Mouse (Mus musculus) hindbrain, embryonic 16.5 days (tissue): ENCODE data around the gene Snph. TPM values are rescaled to one million over a fixed set of nuclear protein-coding genes. Genes with fewer than 3 reads are reported as not detected.

Source experiments
- ATAC-seq: fragments of 200-750 bp; cut with Nextera tagmentation; 2 replicates; pipeline ENCODE4 v1.8.0; 2017; ENCODE audit warnings: moderate TSS enrichment, moderate library complexity
- H3K27ac ChIP-seq: fragments of 300-500 bp; sonication (generic); 2 replicates; pipeline ENCODE4 v1.5.1; 2014; ENCODE audit warnings: low read depth, mild to moderate bottlenecking, control low read depth, low read length, moderate library complexity
- H3K27me3 ChIP-seq: fragments of 300-500 bp; sonication (generic); replicated peaks from 2 replicates; pipeline ENCODE4 v1.6.1; 2014; ENCODE audit warnings: low read length; ENCODE audit not compliant: control insufficient read depth, insufficient read depth
- H3K36me3 ChIP-seq: fragments of 300-500 bp; sonication (generic); 2 replicates; pipeline ENCODE4 v1.6.1; 2014; ENCODE audit warnings: mild to moderate bottlenecking, low read length, moderate library complexity, mixed read lengths; ENCODE audit not compliant: control insufficient read depth, insufficient read depth
- H3K4me1 ChIP-seq: fragments of 300-500 bp; sonication (generic); 2 replicates; pipeline ENCODE4 v1.6.1; 2014; ENCODE audit warnings: low read depth, low read length; ENCODE audit not compliant: control insufficient read depth, insufficient read depth
- H3K4me2 ChIP-seq: fragments of 300-500 bp; sonication (generic); 2 replicates; pipeline ENCODE4 v1.6.1; 2014; ENCODE audit warnings: mild to moderate bottlenecking, low read length, control low read depth, moderate library complexity
- H3K4me3 ChIP-seq: fragments of 300-500 bp; sonication (generic); 2 replicates; pipeline ENCODE4 v1.5.1; 2014; ENCODE audit warnings: mild to moderate bottlenecking, low read length, control low read depth, moderate library complexity
- H3K9ac ChIP-seq: fragments of 300-500 bp; sonication (generic); 2 replicates; pipeline ENCODE4 v1.6.1; 2014; ENCODE audit warnings: low read depth, mild to moderate bottlenecking, control low read depth, low read length, moderate library complexity
- H3K9me3 ChIP-seq: fragments of 300-500 bp; sonication (generic); 2 replicates; pipeline ENCODE4 v1.6.1; 2014; ENCODE audit warnings: mild to moderate bottlenecking, low read length, moderate library complexity; ENCODE audit not compliant: control insufficient read depth
- WGBS: fragments of 180-500 bp; shearing (Covaris S2); extraction: QIAGEN DNeasy Blood & Tissue Kit; methylation state at CpG from one replicate; pipeline ENCODE4 v1.1.7; 2014; 5-methylcytosine and 5-hydroxymethylcytosine counted together
- polyA plus RNA-seq: library from polyadenylated mRNA; unstranded; fragments of >200 nt; fragmentation: Nextera tagmentation; extraction: Ambion mirVana; gene quantifications from 2 replicates; pipeline ENCODE4 v1.2.1, GENCODE M21; 2015

Gene Snph
- polyA plus RNA-seq, 1 experiment from 2014 or later, result 24.8 TPM

- under 1% methylated on average over 38 of the region's 38 CpGs for WGBS
Observed at GRCm38 (mm10) chr2:151575699-151576389, 56.5 kb downstream of the Snph start.

GRCm38 (mm10) chr2:151575119-151575698, 57.2 kb downstream of the Snph start:
- peak; percentile 13; the same call in 1 of the 2 replicates for ATAC-seq
- H3K27me3 ChIP-seq, result no peaks in the 10 kb centered on the region
- H3K4me3 ChIP-seq, result peak overlapping the region; percentile 56
- H3K4me2 ChIP-seq, result peak overlapping the region; percentile 94
- WGBS, result 19% methylated on average over 7 of the region's 7 CpGs
- no peaks in the 10 kb centered on the region for H3K36me3 ChIP-seq
- H3K4me1 ChIP-seq, result peaks cover 10% of the 10 kb centered on the region
- H3K27ac ChIP-seq, result peak overlapping the region; percentile 92
- H3K9me3 ChIP-seq, result no peaks in the 10 kb centered on the region
- H3K9ac ChIP-seq, result peak overlapping the region; percentile 76

More at GRCm38 (mm10) chr2:151575699-151576389, 56.5 kb downstream of the Snph start:
- Histone ChIP-seq H3K9me3 (no peaks in the 10 kb centered on the region), H3K4me2 (peak overlapping the region; percentile 94), H3K4me3 (peak overlapping the region; percentile 56), H3K4me1 (peaks cover 10% of the 10 kb centered on the region), H3K27me3 (no peaks in the 10 kb centered on the region), H3K9ac (peak overlapping the region; percentile 76), H3K36me3 (no peaks in the 10 kb centered on the region), H3K27ac (peak overlapping the region; percentile 92)
- ATAC-seq, result peak; percentile 98

- Histone ChIP-seq H3K9ac (no peak overlapping the region), H3K27ac (no peak overlapping the region), H3K4me3 (no peak overlapping the region), H3K27me3 (no peaks in the 10 kb centered on the region), H3K9me3 (no peaks in the 10 kb centered on the region), H3K4me1 (peaks cover 10% of the 10 kb centered on the region), H3K4me2 (no peak overlapping the region), H3K36me3 (no peaks in the 10 kb centered on the region)
- no peak for ATAC-seq
- 51% methylated on average over 5 of the region's 5 CpGs for WGBS
Observed at GRCm38 (mm10) chr2:151574607-151575006, 57.8 kb downstream of the Snph start.

- no peak overlapping the region for H3K4me3 ChIP-seq
- peaks cover 10% of the 10 kb centered on the region for H3K4me1 ChIP-seq
- no peak for ATAC-seq
- no peaks in the 10 kb centered on the region for H3K36me3 ChIP-seq
- WGBS, result 64% methylated on average over 3 of the region's 3 CpGs
- H3K27ac ChIP-seq, result no peak overlapping the region
- no peaks in the 10 kb centered on the region for H3K9me3 ChIP-seq
- no peaks in the 10 kb centered on the region for H3K27me3 ChIP-seq
- no peak overlapping the region for H3K4me2 ChIP-seq
- no peak overlapping the region for H3K9ac ChIP-seq
Observed at GRCm38 (mm10) chr2:151573667-151574066, 58.7 kb downstream of the Snph start.

GRCm38 (mm10) chr2:151571873-151572700, 60.3 kb downstream of the Snph start, which contains the start of gene Sdcbp2:
Sdcbp2 (plus strand) TSS chr2:151572622.
- no peak within 1 kb of the TSS for H3K4me2 ChIP-seq
- ATAC-seq, result no peak
- H3K4me3 ChIP-seq, result no peak within 1 kb of the TSS
- H3K27me3 ChIP-seq, result no peaks in the 10 kb centered on the region
- H3K27ac ChIP-seq, result no peak within 1 kb of the TSS
- H3K4me1 ChIP-seq, result peaks cover 10% of the 10 kb centered on the region
- WGBS, result 72% methylated on average over 17 of the region's 17 CpGs
- no peaks in the 10 kb centered on the region for H3K9me3 ChIP-seq
- no peak within 1 kb of the TSS for H3K9ac ChIP-seq
- H3K36me3 ChIP-seq, result no peaks in the 10 kb centered on the region

GRCm38 (mm10) chr2:151569452-151569851, 62.9 kb downstream of the Snph start:
- no peak overlapping the region for H3K4me2 ChIP-seq
- no peaks in the 10 kb centered on the region for H3K4me1 ChIP-seq
- 84% methylated on average over 2 of the region's 2 CpGs for whole genome bisulfite sequencing
- no peaks in the 10 kb centered on the region for H3K27me3 ChIP-seq
- ATAC-seq, result no peak
- no peak overlapping the region for H3K4me3 ChIP-seq
- no peak overlapping the region for H3K27ac ChIP-seq
- 0 out of 2 replicates have a peak, but pooled peaks cover 2% of the 10 kb centered on the region for H3K36me3 ChIP-seq
- H3K9ac ChIP-seq, result no peak overlapping the region
- H3K9me3 ChIP-seq, result no peaks in the 10 kb centered on the region

- Histone ChIP-seq H3K27me3 (no peaks in the 10 kb centered on the region), H3K36me3 (peaks cover 12% of the 10 kb centered on the region), H3K9me3 (no peaks in the 10 kb centered on the region), H3K9ac (no peak overlapping the region), H3K27ac (no peak overlapping the region), H3K4me1 (no peaks in the 10 kb centered on the region), H3K4me2 (no peak overlapping the region), H3K4me3 (no peak overlapping the region)
- ATAC-seq, result no peak
- WGBS, result 85% methylated on average over 6 of the region's 6 CpGs
Observed at GRCm38 (mm10) chr2:151566856-151567255, 65.5 kb downstream of the Snph start.

- H3K9me3 ChIP-seq, result no peaks in the 10 kb centered on the region
- no peak overlapping the region for H3K9ac ChIP-seq
- no peak overlapping the region for H3K4me3 ChIP-seq
- H3K36me3 ChIP-seq, result peaks cover 22% of the 10 kb centered on the region
- no peaks in the 10 kb centered on the region for H3K27me3 ChIP-seq
- H3K27ac ChIP-seq, result no peak overlapping the region
- H3K4me1 ChIP-seq, result no peaks in the 10 kb centered on the region
- no peak for ATAC-seq
- 67% methylated on average over 3 of the region's 3 CpGs for WGBS
- H3K4me2 ChIP-seq, result no peak overlapping the region
Observed at GRCm38 (mm10) chr2:151564986-151565385, 67.4 kb downstream of the Snph start.

- WGBS, result 90% methylated on average over 1 of the region's 1 CpGs
- no peak for ATAC-seq
- H3K36me3 ChIP-seq, result peaks cover 32% of the 10 kb centered on the region
Observed at GRCm38 (mm10) chr2:151564006-151564405, 68.4 kb downstream of the Snph start.

More at GRCm38 (mm10) chr2:151564006-151564405, 68.4 kb downstream of the Snph start:
- Histone ChIP-seq H3K4me3 (no peak overlapping the region), H3K27ac (no peak overlapping the region), H3K9ac (no peak overlapping the region), H3K4me1 (no peaks in the 10 kb centered on the region), H3K27me3 (no peaks in the 10 kb centered on the region), H3K9me3 (no peaks in the 10 kb centered on the region), H3K4me2 (no peak overlapping the region)
